Mouse (Mus musculus): ENCODE measurements around the gene Tmem135. TPM values are rescaled to one million over a fixed set of nuclear protein-coding genes. Genes with fewer than 3 reads are reported as not detected.

The Tmem135 gene
- total and polyA plus RNA-seq, 3 experiments = 18.0 to 31.0 (median 30.0) TPM

DNA sequence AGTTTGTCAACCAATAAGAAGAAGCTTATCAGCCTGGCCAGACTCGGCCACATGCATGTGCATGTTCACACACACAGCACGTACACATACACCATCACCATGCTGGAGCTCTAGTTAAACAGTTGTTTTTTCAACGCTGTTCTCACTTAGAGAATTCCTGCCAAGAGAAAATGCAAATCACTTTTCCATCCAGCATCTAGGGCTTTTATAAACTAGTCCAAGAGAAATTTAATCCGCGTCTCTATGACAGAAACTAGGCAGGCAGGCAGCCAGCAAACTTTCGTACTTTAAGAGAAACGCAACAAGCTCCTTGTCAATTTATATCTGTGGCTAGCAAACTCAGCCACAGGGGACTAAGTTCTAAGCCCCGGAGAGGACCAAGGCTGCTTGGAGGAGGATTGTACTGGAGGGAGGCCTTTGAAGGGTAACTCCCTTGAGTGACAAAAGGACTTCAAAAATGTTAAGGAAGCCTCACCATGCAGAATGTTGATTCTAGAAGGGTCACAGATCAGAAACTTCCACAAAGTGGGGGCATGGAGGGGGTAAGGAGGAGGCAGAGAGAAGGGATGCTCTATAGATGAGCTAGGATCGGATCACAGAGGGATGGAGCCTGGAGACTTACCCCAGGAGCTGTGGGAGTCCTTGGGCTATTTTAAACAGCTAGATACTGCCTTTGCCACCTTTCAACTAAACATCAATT is 29.3 kb upstream of the Tmem135 start:
- in situ Hi-C loops (cut with MboI; ENCODE audit: low pct_ligation_motif_present, low pct_unique_long_range_greater_than_20kb, low sequenced_read_pairs) = no loop called here
- H3K27ac ChIP-seq (ENCODE audit: insufficient read depth, low read depth) = no peak overlapping the region
- no peaks in the 10 kb centered on the region for H3K79me2 ChIP-seq (replicated peaks; ENCODE audit: control insufficient read depth, extremely low read depth, insufficient read depth, poor library complexity, severe bottlenecking)
- dilution Hi-C loops (cut with MboI; ENCODE audit: extremely low pct_ligation_motif_present, extremely low pct_unique_long_range_greater_than_20kb, low sequenced_read_pairs) = no loop called here
- TF ChIP-seq ZNF384 (IDR thresholded peaks at IDR 0.05; ENCODE audit: low read depth, low read length) = no peak
- no peak for TF ChIP-seq ZKSCAN1 (IDR thresholded peaks at IDR 0.05; ENCODE audit: borderline replicate concordance, low read depth, low read length)
- TF ChIP-seq SIN3A (IDR thresholded peaks at IDR 0.05; ENCODE audit: low read length) = no peak
- TF ChIP-seq MAX (IDR thresholded peaks at IDR 0.05; ENCODE audit: low read length) = no peak
- H3K4me2 ChIP-seq (ENCODE audit: insufficient read depth, low read depth, poor library complexity, severe bottlenecking) = no peak overlapping the region
- H3K4me3 ChIP-seq (replicated peaks in 1 of 3; ENCODE audit: low read depth in 2 of 3, low read length in 2 of 3, poor library complexity in 1 of 3) = no peak overlapping the region
- H3K9me3 ChIP-seq (replicated peaks; ENCODE audit: low read length) = no peaks in the 10 kb centered on the region
- no peaks in the 10 kb centered on the region for H3K4me1 ChIP-seq (ENCODE audit: control insufficient read depth in 1 of 2, insufficient read depth in 2 of 2)
- DNase-seq (ENCODE audit: extremely low read depth) = no peak
- no peak overlapping the region for H3K9ac ChIP-seq (ENCODE audit: insufficient read depth, low read depth)
- H3K36me3 ChIP-seq (replicated peaks in 1 of 2; ENCODE audit: control insufficient read depth in 1 of 2, insufficient read depth in 1 of 2, low read length in 1 of 2) = no peaks in the 10 kb centered on the region
- H3K27me3 ChIP-seq (replicated peaks) = no peaks in the 10 kb centered on the region

DNA sequence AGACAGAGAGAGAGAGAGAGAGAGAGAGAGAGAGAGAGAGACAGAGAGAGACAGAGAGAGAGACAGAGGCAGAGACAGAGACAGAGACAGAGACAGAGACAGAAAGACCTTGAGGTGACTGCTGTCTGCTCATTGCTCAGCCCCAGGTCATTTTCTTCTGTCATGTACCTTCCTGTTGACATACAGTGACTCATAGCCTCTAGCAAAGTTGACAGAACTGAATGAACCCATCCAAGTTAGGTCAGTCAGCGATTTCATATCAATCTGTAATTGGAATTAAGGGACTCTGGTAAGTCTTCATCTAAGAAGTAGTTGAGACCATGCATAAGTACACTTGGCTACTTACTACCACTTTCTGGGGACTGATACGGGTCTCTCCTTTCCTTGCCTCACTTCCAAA is 27.2 kb upstream of the Tmem135 start:
- in situ Hi-C loops (cut with MboI; ENCODE audit: low pct_ligation_motif_present, low pct_unique_long_range_greater_than_20kb, low sequenced_read_pairs) (no loop called here), dilution Hi-C loops (cut with MboI; ENCODE audit: extremely low pct_ligation_motif_present, extremely low pct_unique_long_range_greater_than_20kb, low sequenced_read_pairs) (no loop called here)
- H3K27me3 ChIP-seq (replicated peaks) = no peaks in the 10 kb centered on the region
- no peak overlapping the region for H3K9ac ChIP-seq (ENCODE audit: insufficient read depth, low read depth)
- no peaks in the 10 kb centered on the region for H3K79me2 ChIP-seq (replicated peaks; ENCODE audit: control insufficient read depth, extremely low read depth, insufficient read depth, poor library complexity, severe bottlenecking)
- H3K27ac ChIP-seq (ENCODE audit: insufficient read depth, low read depth) = no peak overlapping the region
- H3K36me3 ChIP-seq (replicated peaks in 1 of 2; ENCODE audit: control insufficient read depth in 1 of 2, insufficient read depth in 1 of 2, low read length in 1 of 2) = no peaks in the 10 kb centered on the region
- H3K4me3 ChIP-seq (replicated peaks in 1 of 3; ENCODE audit: low read depth in 2 of 3, low read length in 2 of 3, poor library complexity in 1 of 3) = no peak overlapping the region
- no peak for TF ChIP-seq BHLHE40 (IDR thresholded peaks at IDR 0.05; ENCODE audit: low read depth, low read length)
- TF ChIP-seq MAZ (IDR thresholded peaks at IDR 0.05; ENCODE audit: low read depth, low read length) = no peak
- no peak for TF ChIP-seq JUN (IDR thresholded peaks at IDR 0.05; ENCODE audit: insufficient read depth, low read depth, low read length)
- DNase-seq (ENCODE audit: extremely low read depth) = no peak
- no peaks in the 10 kb centered on the region for H3K9me3 ChIP-seq (replicated peaks; ENCODE audit: low read length)
- no peaks in the 10 kb centered on the region for H3K4me1 ChIP-seq (ENCODE audit: control insufficient read depth in 1 of 2, insufficient read depth in 2 of 2)
- no peak overlapping the region for H3K4me2 ChIP-seq (ENCODE audit: insufficient read depth, low read depth, poor library complexity, severe bottlenecking)

DNA sequence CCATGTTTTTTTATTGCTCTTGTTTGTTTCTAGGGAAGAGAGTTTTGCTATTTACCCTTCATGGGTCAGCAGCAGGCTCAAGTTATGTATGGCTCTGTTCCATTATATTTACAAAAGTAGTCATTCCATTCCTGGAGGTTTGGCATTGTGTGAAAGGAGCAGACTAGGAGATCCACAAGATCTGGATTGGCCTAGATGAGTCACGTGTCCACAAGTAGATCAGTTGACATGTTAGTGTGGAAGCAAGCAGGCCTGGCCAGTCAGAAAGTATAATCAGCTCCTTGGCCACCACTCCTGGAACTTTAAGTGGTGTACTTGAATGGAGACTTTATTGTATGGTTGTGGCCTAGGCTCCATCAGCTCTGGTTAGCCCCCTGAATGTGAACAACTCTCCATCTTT is 25.3 kb upstream of the Tmem135 start:
- DNase-seq (ENCODE audit: extremely low read depth) = no peak
- no peak overlapping the region for H3K4me2 ChIP-seq (ENCODE audit: insufficient read depth, low read depth, poor library complexity, severe bottlenecking)
- TF ChIP-seq SMC3 (IDR thresholded peaks at IDR 0.05; ENCODE audit: low read depth, low read length) = no peak
- in situ Hi-C loops (cut with MboI; ENCODE audit: low pct_ligation_motif_present, low pct_unique_long_range_greater_than_20kb, low sequenced_read_pairs) = loop anchor here (10.0 kb wide), 1 partner anchor 65 kb away; no protein-coding TSS in a partner anchor
- dilution Hi-C loops (cut with MboI; ENCODE audit: extremely low pct_ligation_motif_present, extremely low pct_unique_long_range_greater_than_20kb, low sequenced_read_pairs) = no loop called here
- H3K4me3 ChIP-seq (replicated peaks in 1 of 3; ENCODE audit: low read depth in 2 of 3, low read length in 2 of 3, poor library complexity in 1 of 3) = no peak overlapping the region
- H3K36me3 ChIP-seq (replicated peaks in 1 of 2; ENCODE audit: control insufficient read depth in 1 of 2, insufficient read depth in 1 of 2, low read length in 1 of 2) = no peaks in the 10 kb centered on the region
- no peak overlapping the region for H3K9ac ChIP-seq (ENCODE audit: insufficient read depth, low read depth)
- H3K27me3 ChIP-seq (replicated peaks) = no peaks in the 10 kb centered on the region
- no peaks in the 10 kb centered on the region for H3K9me3 ChIP-seq (replicated peaks; ENCODE audit: low read length)
- no peak overlapping the region for H3K27ac ChIP-seq (ENCODE audit: insufficient read depth, low read depth)
- no peaks in the 10 kb centered on the region for H3K79me2 ChIP-seq (replicated peaks; ENCODE audit: control insufficient read depth, extremely low read depth, insufficient read depth, poor library complexity, severe bottlenecking)
- no peaks in the 10 kb centered on the region for H3K4me1 ChIP-seq (ENCODE audit: control insufficient read depth in 1 of 2, insufficient read depth in 2 of 2)

All from CH12.LX (cell line).